Mouse (Mus musculus): ENCODE measurements at regions not wholly inside any gene's neighbourhood (a gene's known extent, or its start where the extent isn't known, plus 50 kb on each side); places are given as distances from the start of the nearest gene placed in this dataset.

GRCm38 (mm10) chr6:37775151-37775550 lies 95.5 kb upstream of the Trim24 start:
- no peak for TF ChIP-seq CTCF (conservative IDR thresholded peaks at IDR 0.05 in 1 of 2, IDR thresholded peaks at IDR 0.05 in 1 of 2; ENCODE audit: low read depth in 2 of 2, low read length in 2 of 2)
- no peak for TF ChIP-seq MEF2A (IDR thresholded peaks at IDR 0.05; ENCODE audit: borderline replicate concordance, low read depth, low read length)
- no peak for TF ChIP-seq ZNF384 (IDR thresholded peaks at IDR 0.05; ENCODE audit: low read depth, low read length)
- no peak for TF ChIP-seq BHLHE40 (IDR thresholded peaks at IDR 0.05; ENCODE audit: low read depth, low read length)
- TF ChIP-seq MAX (IDR thresholded peaks at IDR 0.05; ENCODE audit: low read length), result no peak
- no peak for TF ChIP-seq ELF1 (IDR thresholded peaks at IDR 0.05; ENCODE audit: low read depth, low read length)
- no peak for TF ChIP-seq POLR2A (IDR thresholded peaks at IDR 0.05; ENCODE audit: low read depth, low read length)
- no peak for TF ChIP-seq POLR2AphosphoS2 (IDR thresholded peaks at IDR 0.05; ENCODE audit: low read depth, low read length)
- no peak for TF ChIP-seq EP300 (IDR thresholded peaks at IDR 0.05; ENCODE audit: low read length)
- TF ChIP-seq ZMIZ1 (IDR thresholded peaks at IDR 0.05; ENCODE audit: low read depth, low read length), result no peak
- TF ChIP-seq HCFC1 (IDR thresholded peaks at IDR 0.05; ENCODE audit: low read depth, low read length), result no peak
